Mouse (Mus musculus) stomach, embryonic 14.5 days (tissue): ENCODE measurements around the gene Hexdc. TPM values are rescaled to one million over a fixed set of nuclear protein-coding genes. Genes with fewer than 3 reads are reported as not detected.

Source experiments
- ATAC-seq: fragments of 200-750 bp; cut with Nextera tagmentation; 2 replicates; pipeline ENCODE4 v1.8.0; 2017; ENCODE audit warnings: low read depth, moderate TSS enrichment; ENCODE audit not compliant: insufficient number of reproducible peaks, insufficient read depth, low FRiP score
- H3K27ac ChIP-seq: fragments of 300-500 bp; sonication (generic); 2 replicates; pipeline ENCODE4 v1.5.1; 2014; ENCODE audit warnings: mild to moderate bottlenecking, low read length, moderate library complexity, mixed read lengths
- H3K27me3 ChIP-seq: fragments of 300-500 bp; sonication (generic); 2 replicates; pipeline ENCODE4 v1.6.1; 2014; ENCODE audit warnings: low read length, control low read depth, mixed read lengths; ENCODE audit not compliant: control insufficient read depth, insufficient read depth
- H3K36me3 ChIP-seq: fragments of 300-500 bp; sonication (generic); 2 replicates; pipeline ENCODE4 v1.6.1; 2014; ENCODE audit warnings: mild to moderate bottlenecking, control low read depth, low read length, moderate library complexity, mixed read lengths; ENCODE audit not compliant: control insufficient read depth, insufficient read depth
- H3K4me1 ChIP-seq: fragments of 300-500 bp; sonication (generic); 2 replicates; pipeline ENCODE4 v1.6.1; 2014; ENCODE audit warnings: low read length, control low read depth, mixed read lengths; ENCODE audit not compliant: control insufficient read depth, insufficient read depth
- H3K4me2 ChIP-seq: fragments of 300-500 bp; sonication (generic); replicated peaks from 2 replicates; pipeline ENCODE4 v1.6.1; 2014; ENCODE audit warnings: low read depth, low read length, control low read depth
- H3K4me3 ChIP-seq: fragments of 300-500 bp; sonication (generic); 2 replicates; pipeline ENCODE4 v1.5.1; 2014; ENCODE audit warnings: low read depth, low read length, control low read depth
- H3K9ac ChIP-seq: fragments of 300-500 bp; sonication (generic); replicated peaks from 2 replicates; pipeline ENCODE4 v1.6.1; 2014; ENCODE audit warnings: low read depth, mild to moderate bottlenecking, control low read depth, low read length, moderate library complexity, mixed read lengths
- H3K9me3 ChIP-seq: fragments of 300-500 bp; sonication (generic); 2 replicates; pipeline ENCODE4 v1.6.1; 2016; ENCODE audit warnings: low read depth, low read length, control low read depth; ENCODE audit not compliant: control insufficient read depth
- WGBS: fragments of 180-500 bp; shearing (Covaris S2); extraction: QIAGEN DNeasy Blood & Tissue Kit; methylation state at CpG from one replicate; pipeline ENCODE4 v1.1.7; 2014; 5-methylcytosine and 5-hydroxymethylcytosine counted together
- polyA plus RNA-seq: library from polyadenylated mRNA; unstranded; fragments of >200 nt; fragmentation: Nextera tagmentation; extraction: Ambion mirVana; gene quantifications from 2 replicates; pipeline ENCODE4 v1.2.1, GENCODE M21; 2014

Hexdc gene
- polyA plus RNA-seq, 1 experiment from 2014 or later, result 12.0 TPM

DNA sequence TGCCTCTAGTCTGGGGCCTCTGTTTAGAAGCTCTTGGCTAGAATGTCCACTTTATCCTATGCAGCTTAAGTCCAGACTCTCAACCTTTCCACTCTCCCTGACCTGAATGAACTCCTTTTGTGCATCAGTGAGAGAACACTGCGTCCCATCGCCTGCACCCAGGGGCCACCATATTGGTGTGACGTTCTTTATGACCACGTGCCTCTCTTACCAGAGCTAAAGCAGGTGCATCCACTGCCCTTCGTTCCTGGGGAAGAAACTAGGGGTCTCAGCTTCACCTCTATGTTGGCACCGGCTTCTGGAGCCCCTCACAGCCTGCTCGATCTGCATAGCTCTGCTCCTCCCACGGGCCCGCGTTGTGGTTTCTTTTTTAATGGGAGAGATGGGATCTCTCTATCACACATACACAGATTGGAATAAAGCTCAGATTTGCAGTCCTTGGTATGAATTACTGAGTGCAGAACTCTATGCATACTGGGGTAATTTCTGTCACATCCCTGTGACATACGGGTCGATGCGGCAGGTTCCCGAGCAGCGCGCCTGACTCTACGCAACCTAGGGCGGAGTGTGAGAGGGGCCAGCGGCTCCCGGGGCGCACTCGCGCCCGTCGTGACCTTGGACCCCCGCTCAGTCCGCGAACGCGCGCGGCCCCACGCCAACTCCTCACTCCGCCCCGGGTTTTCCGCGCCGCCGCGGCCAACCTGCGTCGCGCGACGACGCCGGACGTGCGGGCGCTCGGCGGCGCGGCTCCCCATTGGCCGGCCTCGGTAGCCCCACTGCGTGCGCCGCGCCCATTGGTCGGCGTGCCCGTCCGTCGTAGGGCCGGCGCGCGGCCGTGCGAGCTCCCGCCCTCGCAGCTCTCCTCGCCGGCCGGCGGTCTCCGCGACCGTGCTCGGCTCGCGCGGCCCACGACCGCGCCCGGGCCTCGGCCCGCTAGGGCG, 55.2 kb downstream of the Hexdc start, which contains the start of gene Foxk2:
Gene Foxk2, plus strand, starts transcription at position 831 of the 941 bp plus-strand sequence.
- H3K27ac ChIP-seq, result peak within 1 kb of the TSS; percentile 86
- no peaks in the 10 kb centered on the region for H3K27me3 ChIP-seq
- H3K36me3 ChIP-seq, result peaks cover 21% of the 10 kb centered on the region; the same call in 1 of the 2 replicates
- H3K4me3 ChIP-seq, result peak within 1 kb of the TSS; percentile 99
- H3K9ac ChIP-seq, result peak within 1 kb of the TSS; percentile 93
- H3K4me1 ChIP-seq, result peaks cover 13% of the 10 kb centered on the region; the same call in 1 of the 2 replicates
- H3K9me3 ChIP-seq, result no peaks in the 10 kb centered on the region
- H3K4me2 ChIP-seq, result peak within 1 kb of the TSS; percentile 79
- under 1% methylated on average over 84 of the region's 91 CpGs for WGBS
- peak; percentile 98 for ATAC-seq

GRCm38 (mm10) chr11:121260211-121260906, 56.1 kb downstream of the Hexdc start:
- H3K4me2 ChIP-seq, result peak overlapping the region; percentile 78
- H3K4me3 ChIP-seq, result peak overlapping the region; percentile 99
- peak overlapping the region; percentile 58; the same call in 1 of the 2 replicates for H3K27ac ChIP-seq
- H3K36me3 ChIP-seq, result peaks cover 14% of the 10 kb centered on the region; the same call in 1 of the 2 replicates
- WGBS, result under 1% methylated on average over 44 of the region's 60 CpGs
- H3K4me1 ChIP-seq, result peaks cover 13% of the 10 kb centered on the region; the same call in 1 of the 2 replicates
- no peaks in the 10 kb centered on the region for H3K27me3 ChIP-seq
- ATAC-seq, result no peak
- no peaks in the 10 kb centered on the region for H3K9me3 ChIP-seq
- peak overlapping the region; percentile 93 for H3K9ac ChIP-seq

DNA sequence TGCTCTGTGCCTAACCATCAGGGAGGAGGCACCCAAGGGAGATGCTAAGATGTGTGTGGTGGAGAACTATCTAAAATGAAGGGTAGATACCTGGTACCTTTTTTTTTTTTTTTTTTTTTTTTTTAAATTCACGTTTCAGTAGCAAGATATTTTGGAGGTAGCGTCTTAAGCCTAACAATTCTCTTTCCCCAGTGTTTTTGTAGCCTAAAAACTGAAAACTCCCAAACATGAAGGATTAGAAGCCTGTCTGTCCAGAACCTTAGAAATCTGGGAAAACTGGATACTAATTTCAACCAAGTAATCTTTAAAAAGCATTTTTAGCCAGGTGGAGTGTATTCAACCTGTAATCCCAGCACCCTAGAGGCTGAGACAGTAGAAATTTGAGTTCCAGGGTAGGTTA, 56.8 kb downstream of the Hexdc start:
- no peak for ATAC-seq
- Histone ChIP-seq H3K9ac (peak overlapping the region; percentile 93), H3K9me3 (no peaks in the 10 kb centered on the region), H3K4me3 (peak overlapping the region; percentile 99), H3K4me1 (peaks cover 13% of the 10 kb centered on the region; the same call in 1 of the 2 replicates), H3K27ac (no peak overlapping the region), H3K27me3 (no peaks in the 10 kb centered on the region), H3K36me3 (peaks cover 12% of the 10 kb centered on the region; the same call in 1 of the 2 replicates), H3K4me2 (peak overlapping the region; percentile 78)
- WGBS, result 52% methylated on average over 2 of the region's 2 CpGs

Other genes with a start within 250 kb of the Hexdc start
- gene Csnk1d, start 213.1 kb upstream of the Hexdc start, polyA plus RNA-seq, result 70.4 and 70.6 TPM in 2 replicates
- gene Cd7, start 165.0 kb upstream of the Hexdc start, polyA plus RNA-seq, result 1.5 and 2.1 TPM in 2 replicates
- gene Sectm1b, start 140.9 kb upstream of the Hexdc start, polyA plus RNA-seq, result 0.32 and 1.1 TPM in 2 replicates
- 0.34 TPM in 1 of 2 replicates, not detected in the other for gene Sectm1a, start 123.2 kb upstream of the Hexdc start, polyA plus RNA-seq
- not detected in 2 replicates for gene Tex19.2, start 85.8 kb upstream of the Hexdc start, polyA plus RNA-seq
- not detected in 2 replicates for gene Tex19.1, start 58.3 kb upstream of the Hexdc start, polyA plus RNA-seq
- gene Uts2r, start 44.2 kb upstream of the Hexdc start, polyA plus RNA-seq, result not detected in 2 replicates
- gene Ogfod3, start 278 bp downstream of the Hexdc start, polyA plus RNA-seq, result 28.0 and 34.7 TPM in 2 replicates
- gene Cybc1, start 24.9 kb downstream of the Hexdc start, polyA plus RNA-seq, result 36.9 and 40.6 TPM in 2 replicates
- 43.2 and 53.8 TPM in 2 replicates for gene Narf, start 32.8 kb downstream of the Hexdc start, polyA plus RNA-seq
- gene Foxk2, start 55.6 kb downstream of the Hexdc start, polyA plus RNA-seq, result 9.6 and 11.6 TPM in 2 replicates
- 97.9 and 105 TPM in 2 replicates for gene Wdr45b, start 150.0 kb downstream of the Hexdc start, polyA plus RNA-seq
- gene Rab40b, start 183.8 kb downstream of the Hexdc start, polyA plus RNA-seq, result 7.2 and 7.3 TPM in 2 replicates
- gene Fn3krp, start 217.0 kb downstream of the Hexdc start, polyA plus RNA-seq, result 7.1 and 8.2 TPM in 2 replicates
- gene Fn3k, start 230.5 kb downstream of the Hexdc start, polyA plus RNA-seq, result 0.87 and 1.2 TPM in 2 replicates
- 32.0 and 33.2 TPM in 2 replicates for gene Tbcd, start 247.5 kb downstream of the Hexdc start, polyA plus RNA-seq